Mouse (Mus musculus) heart, adult 2 months (tissue): Measurements from ENCODE around the gene Fgfr2. TPM values are rescaled to one million over a fixed set of nuclear protein-coding genes. Genes with fewer than 3 reads are reported as not detected.

ENCODE experiments used
- DNase-seq, 2 experiments: peaks; one replicate each; pipeline ENCODE4 v3.0.0; 2021
- H3K27ac ChIP-seq: fragments of 200-600 bp; 2 replicates; pipeline ENCODE4 v1.8.1; 2022
- H3K27me3 ChIP-seq: fragments of 200-500 bp; 2 replicates; pipeline ENCODE4 v1.6.1; 2012; ENCODE audit warnings: mild to moderate bottlenecking, low read length, inconsistent platforms, mixed read lengths; ENCODE audit not compliant: control insufficient read depth, insufficient read depth
- H3K36me3 ChIP-seq: fragments of 200-500 bp; 2 replicates; pipeline ENCODE4 v1.6.1; 2012; ENCODE audit warnings: low read length, inconsistent platforms; ENCODE audit not compliant: control insufficient read depth, insufficient read depth
- H3K4me1 ChIP-seq: fragments of 200-500 bp; 2 replicates; pipeline ENCODE4 v1.6.1; 2011; ENCODE audit warnings: low read length; ENCODE audit not compliant: control insufficient read depth, insufficient read depth
- H3K4me3 ChIP-seq: fragments of 200-600 bp; 2 replicates; pipeline ENCODE4 v1.8.1; 2022
- H3K79me2 ChIP-seq: fragments of 200-500 bp; replicated peaks from 2 replicates; pipeline ENCODE4 v1.6.1; 2012; ENCODE audit warnings: mild to moderate bottlenecking, inconsistent platforms, low read length, moderate library complexity, mixed read lengths; ENCODE audit not compliant: control insufficient read depth, insufficient read depth
- H3K9ac ChIP-seq: fragments of 200-500 bp; 2 replicates; pipeline ENCODE4 v1.6.1; 2012; ENCODE audit warnings: low read depth, mild to moderate bottlenecking, control low read depth, inconsistent platforms, low read length, mixed read lengths
- CTCF ChIP-seq: fragments of 200-600 bp; IDR thresholded peaks from 2 replicates; pipeline ENCODE4 v1.8.1; 2022; ENCODE audit warnings: antibody characterized with exemption, mild to moderate bottlenecking, moderate library complexity
- EP300 ChIP-seq: fragments of 200-500 bp; IDR thresholded peaks from 2 replicates; pipeline ENCODE4 v1.6.1; 2011; ENCODE audit warnings: low read depth, low read length, control low read depth; ENCODE audit not compliant: insufficient read depth
- POLR2A ChIP-seq: fragments of 200-500 bp; IDR thresholded peaks from 2 replicates; pipeline ENCODE4 v1.6.1; 2011; ENCODE audit warnings: mild to moderate bottlenecking, low read depth, low read length, control low read depth; ENCODE audit not compliant: insufficient read depth
- WGBS: fragments of 180-500 bp; shearing (Covaris S2); methylation state at CpG from one replicate; pipeline ENCODE4 v1.1.7; 2018; 5-methylcytosine and 5-hydroxymethylcytosine counted together
- intact Hi-C: fragments of 180-260 bp; cut with DNase I; formaldehyde crosslinking; loops from one replicate; pipeline ENCODE4 v1.15.1; 2025
- polyA plus RNA-seq: library from polyadenylated mRNA; depleted of rRNA; stranded (reverse); fragments of >200 nt; gene quantifications from 2 replicates; pipeline ENCODE4 v1.2.3, GENCODE M21; 2012
- total RNA-seq, 2 experiments: library from RNA; stranded (reverse); gene quantifications; 2 replicates each; pipeline ENCODE4 v1.2.3; 2021

Gene Fgfr2
- total and polyA plus RNA-seq, 3 experiments, result 1.1 to 2.0 (median 1.3) TPM

DNA sequence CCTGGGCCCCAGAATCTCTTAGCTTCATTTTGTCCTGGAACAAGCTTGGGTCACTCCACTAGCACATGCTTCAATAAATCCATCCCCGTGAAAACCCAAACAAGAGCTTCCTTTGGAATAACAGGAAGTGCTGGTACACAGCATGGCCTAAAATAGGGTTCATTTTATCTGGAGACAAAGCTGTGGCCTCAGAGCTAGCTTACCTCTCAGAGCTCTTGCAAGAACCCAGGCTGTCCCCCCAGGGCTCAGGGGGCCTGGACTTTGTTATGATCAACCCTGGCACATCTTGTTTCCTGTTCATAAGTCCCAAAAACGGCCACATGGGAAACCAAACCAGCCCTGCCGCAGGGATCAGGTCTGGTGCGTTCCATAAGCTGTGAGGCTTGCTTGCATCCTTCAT, 85.5 kb downstream of the Fgfr2 start:
- DNase-seq, result no peak
- peak overlapping the region; percentile 64 for H3K27ac ChIP-seq
- H3K79me2 ChIP-seq, result peaks cover 6% of the 10 kb centered on the region
- peaks cover 38% of the 10 kb centered on the region for H3K4me1 ChIP-seq
- no peak for TF ChIP-seq EP300
- TF ChIP-seq POLR2A, result no peak
- TF ChIP-seq CTCF, result no peak
- H3K4me3 ChIP-seq, result no peak overlapping the region
- H3K27me3 ChIP-seq, result no peaks in the 10 kb centered on the region
- H3K9ac ChIP-seq, result no peak overlapping the region
- intact Hi-C loops, result no loop called here
- 24% methylated on average over 4 of the region's 4 CpGs for WGBS
- H3K36me3 ChIP-seq, result peaks cover 10% of the 10 kb centered on the region

DNA sequence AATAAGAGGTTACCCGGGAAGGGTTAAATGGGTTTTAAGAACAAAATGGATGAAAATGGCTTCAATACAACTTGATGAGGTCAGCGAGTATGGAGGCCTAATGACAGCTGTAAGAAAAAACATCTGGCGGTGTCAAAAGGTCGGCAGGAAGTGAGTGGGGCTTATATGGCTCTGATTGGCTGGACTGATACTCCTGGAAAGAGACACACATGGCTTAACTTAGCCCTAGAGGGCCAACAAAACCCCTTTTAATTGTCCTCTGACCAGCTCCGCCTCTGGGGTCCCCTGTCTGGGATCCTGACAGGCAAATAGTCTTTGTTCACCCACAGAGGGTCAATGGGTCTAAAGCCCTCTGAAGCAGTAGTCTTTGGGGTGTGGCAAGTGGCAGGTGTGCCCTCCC, 85.9 kb downstream of the Fgfr2 start:
- H3K27ac ChIP-seq, result peak overlapping the region; percentile 64
- H3K9ac ChIP-seq, result no peak overlapping the region
- H3K27me3 ChIP-seq, result no peaks in the 10 kb centered on the region
- 46% methylated on average over 5 of the region's 5 CpGs for WGBS
- DNase-seq, result peak in 1 of 2 experiments; percentile 40
- no peak overlapping the region for H3K4me3 ChIP-seq
- H3K4me1 ChIP-seq, result peaks cover 38% of the 10 kb centered on the region
- peaks cover 6% of the 10 kb centered on the region for H3K79me2 ChIP-seq
- peaks cover 10% of the 10 kb centered on the region for H3K36me3 ChIP-seq
- intact Hi-C loops, result no loop called here
- TF ChIP-seq EP300 (no peak), CTCF (no peak), POLR2A (no peak)

DNA sequence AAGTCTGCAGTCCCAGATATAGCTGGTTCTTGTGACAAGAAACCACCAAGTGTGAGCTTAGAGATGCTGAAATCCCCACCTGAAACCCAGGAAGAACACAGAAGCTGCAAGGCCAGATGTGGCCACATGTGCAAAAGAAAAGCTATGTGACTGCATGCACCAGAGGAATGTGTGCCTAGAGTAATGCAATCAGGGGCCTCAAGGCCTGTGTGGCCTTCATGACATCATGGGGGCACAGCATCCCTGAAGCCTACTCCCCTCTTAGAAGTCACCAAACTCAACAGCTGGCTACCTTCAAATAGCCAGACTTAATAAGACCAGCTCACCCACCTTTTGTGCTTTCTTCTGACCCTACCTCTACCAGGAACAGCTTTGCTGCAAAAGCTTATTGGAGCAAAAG, 87.2 kb downstream of the Fgfr2 start:
- H3K36me3 ChIP-seq, result peaks cover 7% of the 10 kb centered on the region
- no peak overlapping the region for H3K27ac ChIP-seq
- H3K27me3 ChIP-seq, result no peaks in the 10 kb centered on the region
- intact Hi-C loops, result no loop called here
- no peak overlapping the region for H3K9ac ChIP-seq
- TF ChIP-seq CTCF, result no peak
- no peak for TF ChIP-seq EP300
- TF ChIP-seq POLR2A, result no peak
- DNase-seq, result no peak
- peaks cover 6% of the 10 kb centered on the region for H3K79me2 ChIP-seq
- peaks cover 32% of the 10 kb centered on the region for H3K4me1 ChIP-seq
- no peak overlapping the region for H3K4me3 ChIP-seq

DNA sequence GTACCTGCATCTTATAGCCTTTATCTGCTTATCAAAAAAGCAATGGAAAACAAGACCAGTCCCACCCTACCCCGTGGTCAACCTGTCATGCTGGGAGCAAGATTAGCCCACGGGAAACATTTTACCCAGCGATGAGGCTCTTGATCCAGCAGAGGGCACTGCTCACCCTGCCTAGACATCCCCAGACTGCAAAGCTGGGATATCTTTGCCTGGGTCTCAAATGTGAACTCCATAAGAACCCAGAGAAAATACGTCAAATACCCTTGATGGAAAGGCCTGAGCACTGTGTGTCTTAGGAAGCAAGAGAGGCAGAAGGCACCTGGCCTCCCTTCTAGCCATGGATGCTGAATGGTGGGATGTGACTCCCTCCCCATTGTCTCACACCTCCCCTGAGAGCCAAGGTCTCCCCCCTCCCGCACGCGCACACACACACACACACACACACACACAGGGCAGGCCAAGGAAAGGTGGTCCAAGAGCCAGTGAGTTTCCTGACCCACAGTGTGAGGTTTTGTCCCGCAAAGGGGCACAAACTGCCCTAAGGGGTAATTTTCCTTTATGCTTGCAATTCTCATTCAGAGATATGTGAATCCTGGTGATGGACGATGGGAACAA, 90.5 kb downstream of the Fgfr2 start:
- peaks cover 20% of the 10 kb centered on the region for H3K4me1 ChIP-seq
- H3K9ac ChIP-seq, result peak overlapping the region; percentile 8; the same call in 1 of the 2 replicates
- peak; percentile 63 to 72 for DNase-seq
- WGBS, result 35% methylated on average over 9 of the region's 9 CpGs
- H3K79me2 ChIP-seq, result peaks cover 4% of the 10 kb centered on the region
- no peaks in the 10 kb centered on the region for H3K27me3 ChIP-seq
- no peak overlapping the region for H3K4me3 ChIP-seq
- TF ChIP-seq EP300 (peak; percentile 90), POLR2A (no peak), CTCF (peak; percentile 94)
- intact Hi-C loops, result loop anchor here (1.0 to 5.0 kb wide), 3 partner anchors 92 to 605 kb away; partner anchors contain the start of genes Ctbp2 and Edrf1
- H3K36me3 ChIP-seq, result peaks cover 3% of the 10 kb centered on the region
- H3K27ac ChIP-seq, result no peak overlapping the region

DNA sequence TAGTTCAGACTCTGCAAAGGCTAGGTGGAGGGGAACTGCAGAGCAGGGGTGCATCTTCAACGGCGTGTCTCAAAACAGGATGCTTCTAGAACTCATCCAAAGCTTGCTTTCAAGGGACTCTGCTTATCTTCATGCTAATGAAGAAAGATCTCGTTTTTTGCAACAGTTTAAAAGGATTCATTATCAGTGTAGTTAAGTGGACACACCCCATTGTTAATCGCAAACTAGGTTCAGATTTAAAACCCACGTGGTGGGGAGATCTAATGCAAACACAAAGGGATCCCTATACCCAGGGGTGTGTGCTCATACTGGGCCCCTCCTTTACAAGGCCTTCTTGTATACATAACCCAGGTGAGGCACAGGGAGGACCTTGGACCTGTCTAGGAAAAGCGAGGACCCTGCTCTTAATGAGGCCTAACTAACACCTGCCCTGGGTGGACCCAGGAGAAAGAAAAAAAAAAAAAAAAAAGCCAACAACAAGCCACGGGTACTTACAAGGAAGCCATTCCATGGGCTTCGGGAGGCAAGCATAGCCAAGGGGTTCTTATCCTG, 93.6 kb downstream of the Fgfr2 start:
- no peak for TF ChIP-seq EP300
- TF ChIP-seq POLR2A, result no peak
- TF ChIP-seq CTCF, result no peak
- DNase-seq, result no peak
- 65% methylated on average over 8 of the region's 8 CpGs for WGBS
- intact Hi-C loops, result loop anchor here (5.0 kb wide), 1 partner anchor 608 kb away; the partner anchor contains the start of gene Edrf1
- no peaks in the 10 kb centered on the region for H3K36me3 ChIP-seq
- H3K79me2 ChIP-seq, result peaks cover 6% of the 10 kb centered on the region
- H3K9ac ChIP-seq, result no peak overlapping the region
- no peak overlapping the region for H3K4me3 ChIP-seq
- no peaks in the 10 kb centered on the region for H3K27me3 ChIP-seq
- peaks cover 8% of the 10 kb centered on the region for H3K4me1 ChIP-seq
- no peak overlapping the region for H3K27ac ChIP-seq

DNA sequence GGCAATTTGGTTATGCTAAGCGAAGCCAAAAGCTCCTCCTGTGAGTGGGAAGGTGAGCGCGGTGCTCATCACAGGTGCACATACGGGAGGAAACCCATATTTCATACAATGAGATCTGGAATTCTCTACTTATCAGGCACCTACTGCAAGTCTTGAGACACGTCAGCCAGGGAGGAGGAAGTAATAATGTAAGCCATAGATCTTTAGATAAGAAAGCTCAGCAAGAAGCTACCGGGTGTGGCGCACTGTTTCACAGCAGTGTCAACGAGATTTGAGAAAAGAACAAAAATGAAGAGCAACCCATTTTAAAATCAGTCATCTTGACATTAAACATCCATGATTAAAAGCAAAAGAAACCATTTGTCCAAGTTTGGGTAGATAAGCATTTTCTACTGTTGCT, 94.1 kb downstream of the Fgfr2 start:
- Histone ChIP-seq H3K9ac (no peak overlapping the region), H3K36me3 (no peaks in the 10 kb centered on the region), H3K27me3 (no peaks in the 10 kb centered on the region), H3K27ac (no peak overlapping the region), H3K4me1 (peaks cover 7% of the 10 kb centered on the region), H3K79me2 (peaks cover 6% of the 10 kb centered on the region), H3K4me3 (no peak overlapping the region)
- intact Hi-C loops, result no loop called here
- no peak for TF ChIP-seq EP300
- TF ChIP-seq CTCF, result no peak
- TF ChIP-seq POLR2A, result no peak
- 74% methylated on average over 8 of the region's 8 CpGs for WGBS
- no peak for DNase-seq
